Mouse (Mus musculus) hindbrain, embryonic 15.5 days (tissue): ENCODE data around the gene Cntnap2. TPM values are rescaled to one million over a fixed set of nuclear protein-coding genes. Genes with fewer than 3 reads are reported as not detected.

ENCODE experiments used
- ATAC-seq: fragments of 200-750 bp; cut with Nextera tagmentation; 2 replicates; pipeline ENCODE4 v1.8.0; 2017; ENCODE audit warnings: low read depth, moderate number of reproducible peaks, moderate TSS enrichment; ENCODE audit not compliant: low FRiP score
- H3K27ac ChIP-seq: fragments of 300-500 bp; sonication (generic); replicated peaks from 2 replicates; pipeline ENCODE4 v1.5.1; 2015; ENCODE audit warnings: mild to moderate bottlenecking, inconsistent platforms
- H3K27me3 ChIP-seq: fragments of 300-500 bp; sonication (generic); 2 replicates; pipeline ENCODE4 v1.6.1; 2015; ENCODE audit warnings: control low read depth, inconsistent platforms
- H3K36me3 ChIP-seq: fragments of 300-500 bp; sonication (generic); 2 replicates; pipeline ENCODE4 v1.6.1; 2015; ENCODE audit warnings: control low read depth, inconsistent platforms
- H3K4me1 ChIP-seq: fragments of 300-500 bp; sonication (generic); replicated peaks from 2 replicates; pipeline ENCODE4 v1.6.1; 2015; ENCODE audit warnings: control low read depth, inconsistent platforms
- H3K4me2 ChIP-seq: fragments of 300-500 bp; sonication (generic); 2 replicates; pipeline ENCODE4 v1.6.1; 2015; ENCODE audit warnings: moderate library complexity, mild to moderate bottlenecking, inconsistent platforms
- H3K4me3 ChIP-seq: fragments of 300-500 bp; sonication (generic); 2 replicates; pipeline ENCODE4 v1.5.1; 2015; ENCODE audit warnings: mild to moderate bottlenecking, inconsistent platforms
- H3K9ac ChIP-seq: fragments of 300-500 bp; sonication (generic); 2 replicates; pipeline ENCODE4 v1.6.1; 2015; ENCODE audit warnings: inconsistent platforms
- H3K9me3 ChIP-seq: fragments of 300-500 bp; sonication (generic); 2 replicates; pipeline ENCODE4 v1.6.1; 2016; ENCODE audit warnings: control low read depth, inconsistent platforms
- WGBS: fragments of 180-500 bp; shearing (Covaris S2); methylation state at CpG from one replicate; pipeline ENCODE4 v1.1.7; 2015; 5-methylcytosine and 5-hydroxymethylcytosine counted together
- polyA plus RNA-seq: library from polyadenylated mRNA; unstranded; fragments of >200 nt; fragmentation: Nextera tagmentation; extraction: Ambion mirVana; gene quantifications from 2 replicates; pipeline ENCODE4 v1.2.1, GENCODE M21; 2015

Gene Cntnap2
- polyA plus RNA-seq, 1 experiment from 2014 or later = 56.5 TPM

DNA sequence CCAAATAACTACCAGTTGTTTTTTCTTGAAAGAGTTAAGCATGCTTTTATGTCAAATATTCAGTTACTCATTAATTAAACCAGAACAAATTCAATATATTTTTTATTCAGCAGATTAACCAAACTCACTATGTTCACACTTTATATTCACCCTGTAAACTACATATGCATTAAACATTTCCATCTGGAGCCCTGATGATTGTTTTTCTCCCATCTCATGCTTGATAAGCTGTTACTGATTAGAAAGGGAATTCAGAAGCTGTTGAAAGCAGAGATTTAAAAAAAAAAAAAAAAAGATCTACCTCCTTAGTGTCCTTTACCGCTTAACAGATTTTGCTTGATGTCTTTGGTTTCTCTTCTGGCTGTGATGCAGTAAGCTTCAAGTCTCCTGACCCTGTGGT is 905.3 kb downstream of the Cntnap2 start:
- Histone ChIP-seq H3K4me1 (no peaks in the 10 kb centered on the region), H3K4me3 (no peak overlapping the region), H3K27ac (no peak overlapping the region), H3K4me2 (no peak overlapping the region), H3K9me3 (no peaks in the 10 kb centered on the region), H3K9ac (no peak overlapping the region), H3K27me3 (no peaks in the 10 kb centered on the region), H3K36me3 (no peaks in the 10 kb centered on the region)
- WGBS = 76% methylated on average over 1 of the region's 1 CpGs
- no peak for ATAC-seq

DNA sequence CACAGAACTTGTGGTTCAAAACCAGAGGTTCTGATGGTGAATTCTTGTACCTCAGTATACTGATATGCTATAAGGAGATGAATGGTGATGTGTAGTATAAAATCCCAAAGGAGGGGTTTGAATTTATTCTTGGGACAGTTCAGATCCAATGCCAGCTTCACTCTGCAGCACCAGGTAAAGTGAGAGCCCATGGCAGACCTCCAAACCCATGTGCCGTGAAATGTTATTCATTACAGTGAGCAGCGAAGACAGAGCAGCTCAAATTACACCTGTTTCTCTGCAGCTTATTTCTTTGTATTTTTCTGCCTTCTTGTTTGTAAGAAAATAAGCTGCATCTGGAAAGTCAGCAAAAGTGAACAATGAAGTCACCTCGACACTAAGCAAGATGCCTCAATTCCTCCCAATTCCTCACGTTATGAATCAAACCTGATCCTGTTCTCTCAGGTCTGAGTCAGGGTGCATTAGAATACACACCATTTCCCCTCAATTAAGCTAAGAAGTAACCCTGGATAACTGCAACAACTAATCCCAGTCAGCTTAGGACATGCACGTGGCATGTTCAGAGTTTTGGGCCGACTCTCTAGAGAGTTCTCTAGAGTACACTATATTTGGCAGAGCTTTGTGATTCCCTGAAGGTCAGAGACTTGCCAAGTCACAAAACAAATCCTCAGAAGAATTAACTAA is 915.5 kb downstream of the Cntnap2 start:
- no peaks in the 10 kb centered on the region for H3K9me3 ChIP-seq
- H3K4me2 ChIP-seq = no peak overlapping the region
- WGBS = 63% methylated on average over 6 of the region's 6 CpGs
- no peak overlapping the region for H3K9ac ChIP-seq
- no peaks in the 10 kb centered on the region for H3K36me3 ChIP-seq
- no peaks in the 10 kb centered on the region for H3K27me3 ChIP-seq
- H3K4me1 ChIP-seq = no peaks in the 10 kb centered on the region
- H3K27ac ChIP-seq = no peak overlapping the region
- no peak overlapping the region for H3K4me3 ChIP-seq
- no peak for ATAC-seq

DNA sequence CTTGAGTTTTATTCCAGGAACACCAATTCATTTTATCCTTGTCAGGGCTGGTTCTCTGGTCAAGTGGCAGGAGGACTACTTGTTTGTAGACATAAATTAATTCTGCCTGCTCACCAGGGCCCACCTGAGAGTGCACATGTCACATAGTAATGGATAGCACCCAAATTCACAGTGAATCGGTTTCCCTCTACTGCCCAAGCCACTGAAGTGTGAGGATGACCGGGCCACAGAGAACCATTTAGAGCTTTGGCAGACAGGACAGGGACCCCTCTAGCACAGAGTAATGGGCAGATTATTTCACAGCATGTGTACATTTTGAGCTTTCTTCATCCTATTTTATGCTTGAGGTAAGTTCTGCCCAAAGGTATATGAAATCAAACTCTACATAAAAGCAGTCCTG is 920.0 kb downstream of the Cntnap2 start:
- Histone ChIP-seq H3K4me1 (no peaks in the 10 kb centered on the region), H3K4me3 (no peak overlapping the region), H3K4me2 (no peak overlapping the region), H3K9me3 (no peaks in the 10 kb centered on the region), H3K36me3 (no peaks in the 10 kb centered on the region), H3K27ac (no peak overlapping the region), H3K9ac (no peak overlapping the region), H3K27me3 (no peaks in the 10 kb centered on the region)
- 88% methylated on average over 2 of the region's 2 CpGs for WGBS
- no peak for ATAC-seq

DNA sequence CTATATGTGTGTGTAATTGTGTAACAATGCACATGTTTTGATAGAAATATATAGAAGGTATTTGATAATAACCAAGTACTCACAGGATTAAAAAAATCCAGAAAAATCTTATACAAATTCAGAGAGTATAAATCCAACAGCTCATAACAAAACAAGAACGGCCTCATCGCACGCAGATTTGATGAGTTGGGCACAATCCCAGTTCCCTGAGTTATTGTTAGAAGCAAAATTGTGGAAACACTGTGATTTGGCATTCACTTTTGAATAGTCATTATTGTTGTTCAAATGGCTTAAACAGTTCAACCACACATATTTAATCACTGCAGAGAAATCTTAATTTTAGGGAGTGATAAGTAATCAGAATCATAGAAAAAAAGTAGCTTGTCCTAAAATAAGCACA is 928.9 kb downstream of the Cntnap2 start:
- Histone ChIP-seq H3K4me2 (no peak overlapping the region), H3K27me3 (no peaks in the 10 kb centered on the region), H3K9ac (no peak overlapping the region), H3K36me3 (no peaks in the 10 kb centered on the region), H3K27ac (no peak overlapping the region), H3K4me3 (no peak overlapping the region), H3K9me3 (no peaks in the 10 kb centered on the region), H3K4me1 (no peaks in the 10 kb centered on the region)
- WGBS = 84% methylated on average over 3 of the region's 3 CpGs
- no peak for ATAC-seq

DNA sequence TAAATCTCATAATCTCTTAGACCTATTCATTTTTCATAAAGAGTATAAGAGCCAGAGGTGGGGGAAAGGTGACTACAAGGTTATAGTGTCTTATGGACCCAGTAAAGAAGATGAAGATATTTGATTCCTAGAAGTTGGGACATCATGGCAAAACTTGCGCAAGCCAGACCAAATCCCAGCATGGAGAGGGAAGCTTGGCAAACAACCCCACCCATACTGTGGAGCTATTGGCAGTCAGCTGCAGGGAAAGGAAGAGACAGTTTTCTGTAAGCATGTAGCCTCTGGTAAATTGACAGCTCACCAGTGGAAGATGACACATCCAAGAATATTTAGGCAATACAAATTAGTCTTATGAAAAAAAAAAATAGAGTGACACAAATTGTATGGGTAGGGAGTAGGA is 931.9 kb downstream of the Cntnap2 start:
- no peaks in the 10 kb centered on the region for H3K4me1 ChIP-seq
- no peak for ATAC-seq
- WGBS = 88% methylated on average over 1 of the region's 1 CpGs

DNA sequence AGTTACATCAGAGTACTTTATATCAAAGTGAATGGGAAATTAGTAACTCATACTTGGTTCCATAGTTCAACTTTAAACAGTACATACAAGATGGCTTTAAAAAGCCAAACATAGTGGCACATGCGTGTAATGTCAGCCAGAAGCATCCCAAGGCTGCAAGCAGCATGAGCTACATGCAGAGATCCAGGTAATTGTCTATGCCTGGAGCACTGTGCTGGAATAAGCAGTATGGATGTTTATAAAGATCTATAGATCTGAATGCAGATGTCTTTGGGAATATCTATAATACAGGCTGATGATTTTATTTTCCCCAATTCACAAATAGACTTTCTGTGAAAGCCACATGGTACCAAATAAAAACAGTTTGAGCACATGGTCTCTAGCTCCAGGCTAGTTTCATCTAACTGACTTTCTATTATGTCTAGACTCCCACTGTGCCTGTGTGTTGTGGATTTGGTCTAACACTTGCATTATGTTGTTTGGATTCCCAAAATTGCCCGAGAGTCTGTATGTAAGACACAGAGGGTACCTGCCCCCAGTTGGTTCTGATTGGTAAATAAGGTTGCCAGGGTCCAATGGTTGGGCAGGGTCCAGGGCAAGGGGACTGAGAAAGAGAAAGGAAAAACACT is 963.5 kb downstream of the Cntnap2 start:
- Histone ChIP-seq H3K27ac (no peak overlapping the region), H3K4me2 (no peak overlapping the region), H3K4me3 (no peak overlapping the region), H3K27me3 (no peaks in the 10 kb centered on the region), H3K9me3 (no peaks in the 10 kb centered on the region), H3K36me3 (no peaks in the 10 kb centered on the region), H3K4me1 (no peaks in the 10 kb centered on the region), H3K9ac (no peak overlapping the region)
- WGBS = 74% methylated on average over 2 of the region's 2 CpGs
- ATAC-seq = no peak

More for the DNA sequence above, 931.9 kb downstream of the Cntnap2 start:
- H3K9me3 ChIP-seq = no peaks in the 10 kb centered on the region
- no peak overlapping the region for H3K27ac ChIP-seq
- H3K4me2 ChIP-seq = no peak overlapping the region
- H3K27me3 ChIP-seq = no peaks in the 10 kb centered on the region
- H3K9ac ChIP-seq = no peak overlapping the region
- no peaks in the 10 kb centered on the region for H3K36me3 ChIP-seq
- H3K4me3 ChIP-seq = no peak overlapping the region

DNA sequence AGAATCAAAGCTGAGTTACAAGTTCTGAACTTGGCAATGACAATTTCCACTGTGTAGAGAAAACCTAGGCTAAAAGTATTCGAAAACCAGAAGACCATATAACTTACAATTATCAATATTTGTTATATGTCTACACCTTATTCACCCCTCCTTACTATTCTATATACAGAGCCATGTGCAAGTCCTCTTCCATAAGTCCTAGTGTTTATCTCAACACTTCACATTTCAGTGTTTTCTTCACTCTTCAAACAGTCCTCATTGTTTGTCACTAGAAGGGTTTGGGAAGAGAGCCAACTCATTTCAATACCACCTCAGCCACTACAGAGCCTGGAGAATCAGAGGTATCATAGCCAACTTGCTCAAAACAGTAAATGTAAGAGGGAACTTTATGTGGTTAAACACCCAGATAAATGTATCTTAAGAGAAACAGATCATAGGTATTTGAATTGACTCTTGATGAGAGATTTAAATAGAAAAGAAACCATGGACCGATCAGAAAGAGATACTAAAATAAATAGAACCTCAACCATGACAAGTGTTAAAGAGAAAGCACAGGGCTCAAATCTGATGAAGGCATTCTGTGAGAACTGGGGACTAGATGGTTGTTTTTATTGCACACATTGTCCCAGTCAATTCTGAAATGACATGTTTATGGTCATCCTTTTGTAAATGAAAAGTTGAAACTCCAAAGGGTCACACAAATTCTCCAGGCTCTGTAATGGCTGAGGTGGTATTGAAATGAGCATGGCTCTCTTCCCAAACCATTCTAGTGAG is 972.9 kb downstream of the Cntnap2 start:
- no peaks in the 10 kb centered on the region for H3K9me3 ChIP-seq
- no peak overlapping the region for H3K9ac ChIP-seq
- no peak for ATAC-seq
- 88% methylated on average over 2 of the region's 2 CpGs for WGBS
- no peak overlapping the region for H3K4me3 ChIP-seq
- no peaks in the 10 kb centered on the region for H3K36me3 ChIP-seq
- no peaks in the 10 kb centered on the region for H3K4me1 ChIP-seq
- no peak overlapping the region for H3K27ac ChIP-seq
- no peak overlapping the region for H3K4me2 ChIP-seq
- no peaks in the 10 kb centered on the region for H3K27me3 ChIP-seq

DNA sequence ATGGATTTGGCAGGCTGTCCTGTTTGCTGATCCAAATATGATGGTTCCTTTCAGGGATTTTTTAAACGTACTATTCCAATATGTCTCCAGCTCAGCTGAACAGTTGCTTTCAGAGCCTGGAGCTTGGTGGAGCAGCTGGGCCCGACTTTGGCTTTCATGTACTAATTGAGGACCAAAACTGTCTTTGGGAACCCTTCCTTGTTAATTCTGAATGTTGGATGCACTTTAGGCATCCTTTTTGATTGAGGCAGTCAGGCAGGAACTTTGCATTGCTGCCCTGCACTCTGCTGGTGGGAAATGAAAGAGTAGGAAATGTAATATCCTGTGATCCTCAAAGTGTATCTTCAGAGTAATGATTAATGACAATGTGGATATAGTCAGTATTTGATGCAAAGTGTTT is 974.0 kb downstream of the Cntnap2 start:
- H3K4me3 ChIP-seq = no peak overlapping the region
- H3K9ac ChIP-seq = no peak overlapping the region
- no peaks in the 10 kb centered on the region for H3K36me3 ChIP-seq
- H3K4me2 ChIP-seq = no peak overlapping the region
- no peaks in the 10 kb centered on the region for H3K9me3 ChIP-seq
- ATAC-seq = no peak
- H3K27ac ChIP-seq = no peak overlapping the region
- H3K4me1 ChIP-seq = no peaks in the 10 kb centered on the region
- 72% methylated on average over 2 of the region's 2 CpGs for WGBS
- no peaks in the 10 kb centered on the region for H3K27me3 ChIP-seq

DNA sequence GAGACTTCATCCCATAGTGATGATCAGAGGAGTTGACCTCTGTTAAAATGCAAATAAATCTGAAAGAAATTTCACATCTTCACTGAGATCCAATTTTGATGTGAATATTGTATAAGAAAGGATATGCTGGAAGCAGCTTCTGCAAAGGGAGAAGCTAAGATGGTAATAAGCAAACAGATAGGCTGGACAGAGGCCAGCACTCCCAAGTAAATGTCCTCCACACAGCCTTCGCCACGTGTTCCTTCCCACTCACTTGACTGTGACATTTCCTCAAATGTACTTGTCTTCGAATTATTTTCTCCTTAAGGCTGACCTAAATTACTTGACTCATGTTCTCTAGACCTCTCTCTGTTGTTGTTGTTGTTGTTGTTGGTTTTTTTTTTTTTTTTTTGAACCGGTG is 981.5 kb downstream of the Cntnap2 start:
- Histone ChIP-seq H3K27ac (no peak overlapping the region), H3K4me2 (no peak overlapping the region), H3K9me3 (no peaks in the 10 kb centered on the region), H3K27me3 (no peaks in the 10 kb centered on the region), H3K9ac (no peak overlapping the region), H3K4me3 (no peak overlapping the region), H3K4me1 (no peaks in the 10 kb centered on the region), H3K36me3 (no peaks in the 10 kb centered on the region)
- 89% methylated on average over 4 of the region's 4 CpGs for WGBS
- ATAC-seq = no peak

DNA sequence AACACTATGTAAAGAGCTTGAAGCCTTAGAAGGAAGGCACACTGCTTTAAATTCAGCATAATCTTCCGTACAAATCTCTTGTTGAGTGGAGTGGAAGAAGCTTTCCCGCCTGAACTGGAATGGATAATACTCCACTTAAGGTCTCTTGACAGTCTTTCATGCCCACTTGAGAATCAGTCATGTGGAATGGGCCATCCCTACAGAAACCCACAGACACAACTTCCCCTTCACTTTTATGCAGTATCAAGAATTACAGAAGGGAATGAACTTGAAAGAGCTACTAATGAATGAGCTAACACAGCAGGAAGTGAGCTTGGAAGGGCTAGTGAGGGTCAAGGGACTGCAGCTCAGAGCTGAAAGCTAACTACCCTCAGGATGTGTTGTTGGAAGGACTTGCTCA is 1021.1 kb downstream of the Cntnap2 start:
- no peak overlapping the region for H3K9ac ChIP-seq
- H3K9me3 ChIP-seq = no peaks in the 10 kb centered on the region
- H3K4me1 ChIP-seq = no peaks in the 10 kb centered on the region
- no peaks in the 10 kb centered on the region for H3K27me3 ChIP-seq
- no peaks in the 10 kb centered on the region for H3K36me3 ChIP-seq
- no peak overlapping the region for H3K4me3 ChIP-seq
- ATAC-seq = no peak
- 36% methylated on average over 2 of the region's 2 CpGs for WGBS
- no peak overlapping the region for H3K4me2 ChIP-seq
- H3K27ac ChIP-seq = no peak overlapping the region

DNA sequence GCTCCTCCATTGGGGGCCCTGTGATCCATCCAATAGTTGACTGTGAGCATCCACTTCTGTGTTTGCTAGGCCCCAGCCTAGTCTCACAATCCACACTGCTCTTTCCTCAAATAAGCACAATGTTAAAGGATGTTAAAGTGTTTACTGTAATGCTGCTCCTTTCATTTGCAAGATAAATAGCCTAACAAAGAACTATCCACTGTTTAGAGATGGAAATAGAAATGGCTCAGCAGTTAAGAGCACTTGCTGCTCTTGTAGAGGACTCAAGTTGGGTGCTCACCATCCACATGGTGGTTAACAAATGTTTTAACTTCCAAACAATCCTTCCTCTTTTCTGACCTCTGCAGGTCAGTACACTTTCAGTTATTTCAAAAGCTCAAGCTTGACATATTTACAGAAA is 1022.3 kb downstream of the Cntnap2 start:
- H3K4me1 ChIP-seq = no peaks in the 10 kb centered on the region
- H3K36me3 ChIP-seq = no peaks in the 10 kb centered on the region
- ATAC-seq = no peak
- no peaks in the 10 kb centered on the region for H3K9me3 ChIP-seq
- no peak overlapping the region for H3K4me3 ChIP-seq
- H3K4me2 ChIP-seq = no peak overlapping the region
- H3K27ac ChIP-seq = no peak overlapping the region
- no peak overlapping the region for H3K9ac ChIP-seq
- H3K27me3 ChIP-seq = no peaks in the 10 kb centered on the region

DNA sequence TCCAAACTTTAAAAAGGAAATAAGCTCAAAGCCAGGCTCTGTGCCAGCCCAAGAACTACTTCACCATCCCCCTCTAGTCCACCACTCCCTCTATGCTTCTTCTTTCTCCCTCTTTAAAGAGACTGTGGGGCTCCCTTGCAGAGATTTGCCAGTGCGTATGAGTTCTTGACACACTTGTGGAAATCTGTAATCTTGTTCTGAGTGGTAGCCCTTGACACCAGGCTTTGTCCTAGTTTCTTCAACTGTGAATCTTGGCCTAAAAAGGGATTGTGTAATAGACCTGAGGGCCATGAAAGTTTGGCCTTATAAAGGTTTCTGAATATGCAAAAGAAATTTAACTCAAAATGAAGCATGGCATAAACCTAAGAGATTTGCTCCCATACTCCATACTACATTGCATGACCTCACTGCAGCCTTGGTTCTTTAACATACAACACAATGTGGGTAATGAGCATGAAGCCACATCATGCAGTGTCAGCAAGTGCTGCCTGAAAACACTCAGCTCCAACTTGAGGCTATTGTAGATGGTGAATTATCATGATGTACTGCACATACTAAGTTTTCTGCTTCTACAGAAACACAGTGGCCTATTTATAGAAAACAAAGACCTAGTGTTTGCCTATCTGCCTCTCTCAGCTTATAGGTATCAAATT is 1084.2 kb downstream of the Cntnap2 start:
- Histone ChIP-seq H3K9ac (no peak overlapping the region), H3K4me1 (no peaks in the 10 kb centered on the region), H3K36me3 (no peaks in the 10 kb centered on the region), H3K4me2 (no peak overlapping the region), H3K9me3 (no peaks in the 10 kb centered on the region), H3K4me3 (no peak overlapping the region), H3K27ac (no peak overlapping the region), H3K27me3 (no peaks in the 10 kb centered on the region)
- ATAC-seq = no peak
- WGBS = 46% methylated on average over 1 of the region's 1 CpGs
